In the genomic region with DNA sequence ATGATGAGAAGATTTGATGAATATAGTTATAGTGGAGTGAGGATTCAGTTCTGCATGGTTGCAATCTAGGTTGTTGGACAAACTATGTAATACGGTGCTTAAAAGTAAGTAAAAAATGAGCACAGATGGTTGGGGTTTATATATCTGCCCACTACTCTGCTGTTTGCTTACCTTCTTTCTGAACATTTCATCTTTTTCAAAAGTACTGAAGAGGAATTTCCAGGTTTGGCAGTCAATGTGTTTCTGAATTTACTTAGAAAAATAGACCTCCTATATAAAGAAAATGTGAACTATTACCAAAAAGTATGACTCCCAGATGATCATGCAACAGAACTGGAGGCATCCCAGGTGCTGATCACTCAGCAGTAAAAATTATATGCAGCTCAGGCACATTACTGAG, we compare ENCODE assay signal across 28 mouse cellular contexts.
"Had no signal": no experiment of that assay in that cellular context is flagged by ENCODE, and none has a peak within 500 bp of the region (broad histone marks: within the 10 kb centered on the region; RNA-seq: fewer than 3 reads in every experiment).

No protein-coding gene starts in this region.

- H3K4me1 ChIP-seq: embryonic facial prominence, embryonic 10.5 days; embryonic facial prominence, embryonic 12.5 days; embryonic facial prominence, embryonic 13.5 days; embryonic facial prominence, embryonic 15.5 days; forebrain, embryonic 10.5 days; forebrain, embryonic 12.5 days; forebrain, embryonic 13.5 days had no signal

- H3K9me3 ChIP-seq: embryonic facial prominence, embryonic 10.5 days; embryonic facial prominence, embryonic 12.5 days; embryonic facial prominence, embryonic 13.5 days; embryonic facial prominence, embryonic 15.5 days; forebrain, embryonic 10.5 days; forebrain, embryonic 12.5 days; forebrain, embryonic 13.5 days had no signal

- H3K9ac ChIP-seq: embryonic facial prominence, embryonic 12.5 days; embryonic facial prominence, embryonic 13.5 days; embryonic facial prominence, embryonic 15.5 days; forebrain, embryonic 12.5 days; forebrain, embryonic 13.5 days; forebrain, postnatal 0 days had no signal

- H3K27me3 ChIP-seq: embryonic facial prominence, embryonic 12.5 days; embryonic facial prominence, embryonic 13.5 days; embryonic facial prominence, embryonic 15.5 days; forebrain, embryonic 12.5 days; forebrain, embryonic 13.5 days had no signal

- ATAC-seq: forebrain, embryonic 13.5 days; forebrain, embryonic 14.5 days; forebrain, embryonic 16.5 days; forebrain, postnatal 0 days had no signal

- H3K36me3 ChIP-seq: embryonic facial prominence, embryonic 10.5 days; embryonic facial prominence, embryonic 12.5 days; embryonic facial prominence, embryonic 13.5 days; embryonic facial prominence, embryonic 15.5 days; forebrain, embryonic 10.5 days; forebrain, embryonic 12.5 days had no signal

- H3K27ac ChIP-seq: embryonic facial prominence, embryonic 10.5 days; embryonic facial prominence, embryonic 12.5 days; embryonic facial prominence, embryonic 13.5 days; embryonic facial prominence, embryonic 15.5 days; forebrain, embryonic 10.5 days; forebrain, embryonic 12.5 days; forebrain, embryonic 13.5 days; gastrocnemius, adult 2 months; heart, adult 2 months had no signal

- H3K4me2 ChIP-seq: embryonic facial prominence, embryonic 12.5 days; embryonic facial prominence, embryonic 13.5 days; embryonic facial prominence, embryonic 15.5 days; forebrain, embryonic 12.5 days; forebrain, embryonic 13.5 days had no signal

- H3K4me3 ChIP-seq: embryonic facial prominence, embryonic 10.5 days; embryonic facial prominence, embryonic 12.5 days; embryonic facial prominence, embryonic 13.5 days; embryonic facial prominence, embryonic 15.5 days; erythroblast, embryonic 14.5 days; forebrain, embryonic 10.5 days; forebrain, embryonic 12.5 days; forebrain, embryonic 13.5 days; gastrocnemius, adult 2 months; heart, adult 2 months had no signal

- DNase-seq: cerebellum, adult 2 months; cerebellum, adult 8-10 months; cerebellum, adult 9-10 months; cerebellum, adult 9-11 months; cerebellum, postnatal 10 days; cerebellum, postnatal 14 days; cerebellum, postnatal 25 days; cerebellum, postnatal 36 days; embryo, embryonic 11 days; forebrain, postnatal 0 days; gastrocnemius, adult 2 months; gastrocnemius, postnatal 10 days; gastrocnemius, postnatal 14 days; gastrocnemius, postnatal 25 days; gastrocnemius, postnatal 36 days; heart, adult 11 months; heart, adult 18-20 months; heart, adult 2 months had no signal
